Mouse (Mus musculus) hindbrain, embryonic 14.5 days (tissue): Measurements from ENCODE around the gene Zcrb1. TPM values are rescaled to one million over a fixed set of nuclear protein-coding genes. Genes with fewer than 3 reads are reported as not detected.
A peak's percentile ranks its signal among the peaks of the same experiment; 100 is the strongest.

ENCODE experiments used
- ATAC-seq: fragments of 200-750 bp; cut with Nextera tagmentation; 2 replicates; pipeline ENCODE4 v1.8.0; 2017; ENCODE audit warnings: moderate number of reproducible peaks, mild to moderate bottlenecking, moderate TSS enrichment, moderate library complexity; ENCODE audit not compliant: low FRiP score
- DNase-seq: peaks from one replicate; pipeline ENCODE4 v3.0.0-alpha.2; 2015; ENCODE audit warnings: low spot score
- H3K27ac ChIP-seq: fragments of 300-500 bp; sonication (generic); 2 replicates; pipeline ENCODE4 v1.5.1; 2014; ENCODE audit warnings: mild to moderate bottlenecking, moderate library complexity
- H3K27me3 ChIP-seq: fragments of 300-500 bp; sonication (generic); 2 replicates; pipeline ENCODE4 v1.6.1; 2014; ENCODE audit warnings: mild to moderate bottlenecking, low read length, mixed read lengths; ENCODE audit not compliant: control insufficient read depth, insufficient read depth
- H3K36me3 ChIP-seq: fragments of 300-500 bp; sonication (generic); replicated peaks from 2 replicates; pipeline ENCODE4 v1.6.1; 2014; ENCODE audit not compliant: control insufficient read depth, insufficient read depth
- H3K4me1 ChIP-seq: fragments of 300-500 bp; sonication (generic); replicated peaks from 2 replicates; pipeline ENCODE4 v1.6.1; 2014; ENCODE audit warnings: antibody characterized with exemption, low read length, mixed read lengths; ENCODE audit not compliant: control insufficient read depth, insufficient read depth
- H3K4me2 ChIP-seq: fragments of 300-500 bp; sonication (generic); replicated peaks from 2 replicates; pipeline ENCODE4 v1.6.1; 2014; ENCODE audit warnings: mild to moderate bottlenecking, moderate library complexity
- H3K4me3 ChIP-seq: fragments of 300-500 bp; sonication (generic); replicated peaks from 2 replicates; pipeline ENCODE4 v1.5.1; 2014; ENCODE audit warnings: mild to moderate bottlenecking, low read length
- H3K9ac ChIP-seq: fragments of 300-500 bp; sonication (generic); 2 replicates; pipeline ENCODE4 v1.6.1; 2014
- H3K9me3 ChIP-seq: fragments of 300-500 bp; sonication (generic); 2 replicates; pipeline ENCODE4 v1.6.1; 2016; ENCODE audit warnings: low read length; ENCODE audit not compliant: control insufficient read depth
- WGBS: fragments of 180-500 bp; shearing (Covaris S2); extraction: QIAGEN DNeasy Blood & Tissue Kit; methylation state at CpG from one replicate; pipeline ENCODE4 v1.1.7; 2014; 5-methylcytosine and 5-hydroxymethylcytosine counted together
- polyA plus RNA-seq: library from polyadenylated mRNA; unstranded; fragments of >200 nt; fragmentation: Nextera tagmentation; extraction: Ambion mirVana; gene quantifications from 2 replicates; pipeline ENCODE4 v1.2.1, GENCODE M21; 2014

Zcrb1 gene
- polyA plus RNA-seq, 1 experiment from 2014 or later = 164 TPM

DNA sequence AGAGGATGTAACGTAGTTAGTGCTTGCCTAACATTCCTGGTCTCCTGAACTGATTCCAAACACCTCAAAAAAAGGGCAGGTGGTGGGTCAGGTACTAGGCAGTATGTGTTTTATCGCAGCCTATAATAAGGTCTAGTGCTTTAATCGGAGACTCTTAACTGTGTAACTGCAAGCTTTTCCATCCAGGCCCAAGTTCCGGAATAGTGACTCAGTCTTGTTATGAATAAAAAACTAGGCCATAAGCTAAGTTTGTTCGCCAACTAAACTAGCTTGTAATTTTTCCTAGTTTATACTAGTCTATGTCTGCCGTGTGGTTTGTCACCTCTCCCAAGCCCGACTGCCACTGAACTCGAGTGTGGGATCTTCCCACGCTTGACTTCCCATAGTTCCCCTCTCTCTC is 16.3 kb upstream of the Zcrb1 start:
- ATAC-seq (no peak), DNase-seq (no peak)
- Histone ChIP-seq H3K27ac (no peak overlapping the region), H3K27me3 (no peaks in the 10 kb centered on the region), H3K9ac (no peak overlapping the region), H3K9me3 (no peaks in the 10 kb centered on the region), H3K4me1 (no peaks in the 10 kb centered on the region), H3K36me3 (peaks cover 11% of the 10 kb centered on the region; the same call in 1 of the 2 replicates), H3K4me3 (no peak overlapping the region), H3K4me2 (no peak overlapping the region)
- WGBS = 92% methylated on average over 9 of the region's 9 CpGs

DNA sequence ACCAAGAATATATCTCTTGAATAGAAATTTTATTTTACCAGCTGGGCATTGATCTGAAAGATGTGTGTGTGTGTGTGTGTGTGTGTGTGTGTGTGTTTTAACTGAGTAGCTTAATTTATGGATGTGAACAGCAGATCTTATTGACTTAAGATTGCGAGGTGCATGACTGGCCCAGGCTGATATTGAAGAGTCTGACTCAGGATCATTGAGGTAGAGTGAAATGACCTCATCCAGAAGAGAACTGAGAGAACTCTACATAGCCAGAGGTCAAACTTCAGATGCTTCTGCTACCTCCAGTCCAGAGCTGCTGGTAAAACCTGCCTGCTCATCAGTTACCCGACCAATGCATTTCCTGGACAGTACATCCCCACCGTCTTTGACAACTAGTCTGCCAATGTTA is 14.3 kb upstream of the Zcrb1 start:
- ATAC-seq (no peak), DNase-seq (no peak)
- H3K4me1 ChIP-seq = no peaks in the 10 kb centered on the region
- no peak overlapping the region for H3K4me3 ChIP-seq
- no peak overlapping the region for H3K9ac ChIP-seq
- no peak overlapping the region for H3K4me2 ChIP-seq
- H3K27me3 ChIP-seq = no peaks in the 10 kb centered on the region
- no peaks in the 10 kb centered on the region for H3K9me3 ChIP-seq
- H3K27ac ChIP-seq = no peak overlapping the region
- WGBS = 96% methylated on average over 3 of the region's 3 CpGs
- peaks cover 11% of the 10 kb centered on the region; the same call in 1 of the 2 replicates for H3K36me3 ChIP-seq

DNA sequence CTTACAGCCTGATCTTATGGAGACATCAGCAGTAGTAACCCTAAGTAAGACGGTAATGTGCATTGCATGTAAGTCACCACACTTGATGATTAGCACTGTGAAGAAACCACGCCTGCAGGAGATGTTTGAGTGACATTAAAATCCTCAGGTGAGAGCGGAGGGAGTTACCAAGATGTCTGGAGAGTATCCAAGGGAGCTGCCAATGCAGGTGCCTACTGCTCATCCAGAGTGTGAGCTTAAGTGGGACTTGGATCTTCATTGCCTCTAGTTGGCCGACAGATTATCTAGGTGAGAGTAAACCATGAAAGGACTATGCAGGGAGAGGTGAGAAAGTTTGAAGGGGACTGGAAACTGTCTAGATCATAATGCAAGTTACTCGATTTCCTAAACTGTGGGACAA is 8.4 kb upstream of the Zcrb1 start:
- H3K27ac ChIP-seq = no peak overlapping the region
- no peak overlapping the region for H3K4me3 ChIP-seq
- WGBS = 95% methylated on average over 5 of the region's 5 CpGs
- H3K9me3 ChIP-seq = no peaks in the 10 kb centered on the region
- H3K4me1 ChIP-seq = 0 out of 2 replicates have a peak, but pooled peaks cover under 1% of the 10 kb centered on the region
- no peaks in the 10 kb centered on the region for H3K27me3 ChIP-seq
- ATAC-seq (no peak), DNase-seq (no peak)
- no peak overlapping the region for H3K9ac ChIP-seq
- no peak overlapping the region for H3K4me2 ChIP-seq
- H3K36me3 ChIP-seq = peaks cover 5% of the 10 kb centered on the region; the same call in 1 of the 2 replicates

DNA sequence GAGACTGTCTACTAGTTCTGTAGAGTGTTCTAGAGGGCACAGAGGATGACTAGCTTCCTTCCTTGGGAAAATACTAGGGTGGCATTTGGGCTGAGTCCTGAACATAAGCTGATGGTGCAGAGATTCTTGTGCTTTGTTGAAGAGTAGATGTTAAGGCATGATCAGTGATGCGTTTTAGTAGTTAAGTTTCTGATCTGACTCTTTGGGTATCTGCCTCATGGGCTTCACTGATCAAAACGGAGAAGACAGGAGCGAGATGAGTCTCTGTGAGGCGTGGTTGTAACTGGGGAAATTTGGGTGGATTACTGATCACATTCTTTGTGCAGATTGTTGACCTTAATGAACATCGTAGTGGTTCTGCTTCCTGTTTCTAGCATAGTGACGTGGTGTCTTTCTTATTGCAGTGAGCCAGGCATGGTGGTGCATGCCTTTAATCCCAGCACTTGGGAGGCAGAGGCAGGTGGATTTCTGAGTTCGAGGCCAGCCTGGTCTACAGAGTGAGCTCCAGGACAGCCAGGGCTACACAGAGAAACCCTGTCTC is 7.4 kb upstream of the Zcrb1 start:
- H3K27ac ChIP-seq = no peak overlapping the region
- H3K4me3 ChIP-seq = no peak overlapping the region
- no peaks in the 10 kb centered on the region for H3K9me3 ChIP-seq
- no peak overlapping the region for H3K4me2 ChIP-seq
- no peak for ATAC-seq
- no peak for DNase-seq
- no peak overlapping the region for H3K9ac ChIP-seq
- WGBS = 97% methylated on average over 7 of the region's 7 CpGs
- 0 out of 2 replicates have a peak, but pooled peaks cover 7% of the 10 kb centered on the region for H3K4me1 ChIP-seq
- no peaks in the 10 kb centered on the region for H3K27me3 ChIP-seq
- no peaks in the 10 kb centered on the region; the same call in 1 of the 2 replicates for H3K36me3 ChIP-seq

GRCm38 (mm10) chr15:93404849-93405248 is 6.7 kb upstream of the Zcrb1 start:
- Histone ChIP-seq H3K4me1 (peaks cover 14% of the 10 kb centered on the region), H3K27ac (no peak overlapping the region), H3K4me2 (no peak overlapping the region), H3K4me3 (no peak overlapping the region), H3K9me3 (no peaks in the 10 kb centered on the region), H3K27me3 (no peaks in the 10 kb centered on the region), H3K36me3 (no peaks in the 10 kb centered on the region), H3K9ac (no peak overlapping the region)
- ATAC-seq = no peak
- DNase-seq = no peak

DNA sequence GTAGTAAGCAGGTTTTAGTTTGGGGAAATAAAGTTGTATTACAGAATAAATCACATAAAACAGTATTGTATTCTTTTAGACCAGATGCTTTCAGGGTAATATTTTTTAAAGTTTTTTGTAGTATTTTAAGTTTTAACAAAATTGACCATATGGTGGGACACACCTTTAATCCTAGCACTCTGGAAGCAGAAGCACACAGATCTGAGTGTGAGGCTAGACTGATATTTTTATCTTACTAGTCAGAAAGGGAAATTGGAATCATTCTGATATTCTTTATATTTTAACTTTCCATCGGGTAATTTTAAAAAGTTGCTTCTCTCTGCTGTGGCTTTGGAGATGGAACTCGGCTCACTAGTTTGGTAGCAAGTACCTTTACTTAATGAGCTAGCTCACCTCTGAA is 4.6 kb upstream of the Zcrb1 start:
- H3K4me3 ChIP-seq = no peak overlapping the region
- no peak for ATAC-seq

DNA sequence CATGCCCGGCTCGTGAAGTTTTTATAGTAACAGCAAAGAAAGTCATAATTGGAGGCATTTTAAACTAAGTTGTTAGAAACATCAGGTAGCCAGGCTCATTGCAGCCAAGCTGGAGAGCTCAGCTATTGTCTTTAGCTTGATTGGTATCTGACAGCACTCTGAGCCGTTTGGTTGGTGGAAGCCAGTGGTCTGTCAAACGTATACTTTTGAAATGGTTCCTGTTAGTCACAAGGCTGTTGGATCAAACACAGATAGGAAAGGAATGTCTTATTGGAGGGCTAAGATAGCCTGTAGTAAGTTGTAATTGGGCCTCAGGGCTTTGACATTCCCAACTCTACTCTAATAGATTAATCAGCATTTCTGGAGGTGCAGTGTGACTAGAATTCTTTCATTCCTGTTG is 3.3 kb upstream of the Zcrb1 start:
- no peak for ATAC-seq
- Histone ChIP-seq H3K27me3 (no peaks in the 10 kb centered on the region), H3K4me3 (no peak overlapping the region), H3K4me1 (peaks cover 34% of the 10 kb centered on the region), H3K9ac (no peak overlapping the region), H3K36me3 (no peaks in the 10 kb centered on the region), H3K27ac (no peak overlapping the region), H3K4me2 (no peak overlapping the region), H3K9me3 (no peaks in the 10 kb centered on the region)
- WGBS = 84% methylated on average over 4 of the region's 4 CpGs
- DNase-seq = no peak

More for the DNA sequence above, 4.6 kb upstream of the Zcrb1 start:
- no peak for DNase-seq
- no peak overlapping the region for H3K4me2 ChIP-seq
- H3K36me3 ChIP-seq = no peaks in the 10 kb centered on the region
- H3K4me1 ChIP-seq = peaks cover 24% of the 10 kb centered on the region
- H3K27ac ChIP-seq = no peak overlapping the region
- no peaks in the 10 kb centered on the region for H3K27me3 ChIP-seq
- H3K9ac ChIP-seq = no peak overlapping the region
- H3K9me3 ChIP-seq = no peaks in the 10 kb centered on the region
- 100% methylated on average over 2 of the region's 2 CpGs for WGBS

DNA sequence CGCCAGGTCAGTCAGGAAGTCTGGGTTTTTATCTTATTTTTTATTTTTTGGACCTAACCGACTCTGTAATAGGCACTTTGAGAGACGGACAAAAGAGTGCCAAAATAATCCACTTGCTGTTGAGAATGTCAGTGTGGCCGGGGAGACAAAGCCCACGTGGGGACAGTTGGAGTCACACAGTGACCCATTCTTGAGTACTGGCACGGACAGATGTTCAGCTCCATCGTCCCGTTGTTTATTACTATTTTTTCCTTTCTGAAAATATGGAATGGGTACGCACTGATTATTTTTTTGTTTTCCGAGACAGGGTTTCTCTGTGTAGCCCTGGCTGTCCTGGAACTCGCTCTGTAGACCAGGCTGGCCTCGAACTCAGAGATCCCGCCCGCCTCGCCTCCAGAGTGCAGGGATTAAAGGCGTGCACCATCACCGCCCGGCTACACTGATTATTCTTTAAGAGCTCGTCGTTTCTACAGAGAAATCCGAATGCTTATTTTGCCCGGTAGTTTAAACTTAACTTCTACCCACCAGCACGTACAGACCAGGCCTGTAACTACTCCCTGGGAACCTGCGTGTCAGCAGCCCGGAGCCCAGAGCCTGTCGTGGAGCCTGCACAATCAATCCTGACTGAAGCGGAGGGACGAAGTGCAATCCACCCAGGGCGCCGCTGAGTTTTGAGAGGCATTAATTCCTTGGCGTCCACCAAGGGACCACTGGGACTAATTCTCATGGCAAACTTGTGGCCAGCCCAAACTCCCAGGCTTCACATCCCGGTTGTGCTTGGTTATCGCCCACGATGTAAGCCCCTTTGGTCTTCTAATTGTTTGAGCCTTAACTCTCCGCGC is 786 bp upstream of the Zcrb1 start:
- Histone ChIP-seq H3K9me3 (no peaks in the 10 kb centered on the region), H3K27me3 (no peaks in the 10 kb centered on the region), H3K4me3 (peak overlapping the region; percentile 100), H3K9ac (peak overlapping the region; percentile 96), H3K36me3 (peaks cover 19% of the 10 kb centered on the region), H3K4me2 (peak overlapping the region; percentile 90), H3K27ac (peak overlapping the region; percentile 89), H3K4me1 (peaks cover 35% of the 10 kb centered on the region)
- under 1% methylated on average over 36 of the region's 36 CpGs for WGBS
- ATAC-seq = 0 out of 2 replicates have a peak, but pooled peaks have one; percentile 28
- peak; percentile 25 for DNase-seq

DNA sequence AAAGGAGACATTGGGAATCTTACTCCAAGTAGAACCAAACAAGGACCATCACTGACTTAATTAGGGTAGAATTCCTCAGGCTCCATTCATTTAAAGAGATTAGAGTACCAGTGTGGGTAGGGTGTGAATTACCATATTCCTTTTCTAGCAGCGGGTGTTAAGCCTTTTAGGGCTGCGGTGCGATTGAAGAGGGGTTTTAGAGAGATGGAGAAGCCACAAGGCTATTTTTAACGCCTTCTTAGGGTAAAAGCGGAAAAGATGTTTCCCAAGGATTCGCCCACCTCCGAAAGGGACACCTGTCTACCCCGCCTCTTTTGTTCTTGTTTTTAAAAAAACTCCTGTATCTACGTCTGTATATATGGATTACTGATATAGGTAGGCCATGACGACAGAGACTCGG is 865 bp downstream of the Zcrb1 start:
- Histone ChIP-seq H3K4me3 (peak overlapping the region; percentile 100), H3K27ac (no peak overlapping the region), H3K36me3 (peaks cover 35% of the 10 kb centered on the region), H3K9me3 (no peaks in the 10 kb centered on the region), H3K27me3 (no peaks in the 10 kb centered on the region), H3K4me1 (peaks cover 35% of the 10 kb centered on the region), H3K9ac (peak overlapping the region; percentile 96), H3K4me2 (peak overlapping the region; percentile 90)
- under 1% methylated on average over 11 of the region's 11 CpGs for WGBS
- ATAC-seq = no peak
- DNase-seq = no peak
